Mouse (Mus musculus): ENCODE measurements around the gene Fam84b. TPM values are rescaled to one million over a fixed set of nuclear protein-coding genes. Genes with fewer than 3 reads are reported as not detected.

Gene Fam84b
- total RNA-seq, 1 experiment from 2014 or later: 3.3 TPM

GRCm38 (mm10) chr15:60834598-60835571, 18.7 kb downstream of the Fam84b start:
- no peak for ATAC-seq (replicated peaks; ENCODE audit: insufficient number of reproducible peaks, low FRiP score, low TSS enrichment, poor library complexity, severe bottlenecking)

GRCm38 (mm10) chr15:60833476-60834218, 19.9 kb downstream of the Fam84b start:
- no peak for ATAC-seq (replicated peaks; ENCODE audit: insufficient number of reproducible peaks, low FRiP score, low TSS enrichment, poor library complexity, severe bottlenecking)

GRCm38 (mm10) chr15:60832586-60832985, 21.0 kb downstream of the Fam84b start:
- no peak for ATAC-seq (replicated peaks; ENCODE audit: insufficient number of reproducible peaks, low FRiP score, low TSS enrichment, poor library complexity, severe bottlenecking)

- ATAC-seq (replicated peaks; ENCODE audit: insufficient number of reproducible peaks, low FRiP score, low TSS enrichment, poor library complexity, severe bottlenecking): no peak
Observed at GRCm38 (mm10) chr15:60826226-60826625, 27.4 kb downstream of the Fam84b start.

GRCm38 (mm10) chr15:60824751-60825227, 28.8 kb downstream of the Fam84b start:
- peak; percentile 54 for ATAC-seq (replicated peaks; ENCODE audit: insufficient number of reproducible peaks, low FRiP score, low TSS enrichment, poor library complexity, severe bottlenecking)

GRCm38 (mm10) chr15:60823870-60824709, 29.5 kb downstream of the Fam84b start:
- 0 out of 2 replicates have a peak, but pooled peaks have one; percentile 33 for ATAC-seq (replicated peaks; ENCODE audit: insufficient number of reproducible peaks, low FRiP score, low TSS enrichment, poor library complexity, severe bottlenecking)

GRCm38 (mm10) chr15:60823620-60823869, 30.0 kb downstream of the Fam84b start:
- no peak for ATAC-seq (replicated peaks; ENCODE audit: insufficient number of reproducible peaks, low FRiP score, low TSS enrichment, poor library complexity, severe bottlenecking)

GRCm38 (mm10) chr15:60822803-60823619, 30.6 kb downstream of the Fam84b start:
- ATAC-seq (replicated peaks; ENCODE audit: insufficient number of reproducible peaks, low FRiP score, low TSS enrichment, poor library complexity, severe bottlenecking): peak; percentile 57

- no peak for ATAC-seq (replicated peaks; ENCODE audit: insufficient number of reproducible peaks, low FRiP score, low TSS enrichment, poor library complexity, severe bottlenecking)
Observed at GRCm38 (mm10) chr15:60822101-60822802, 31.3 kb downstream of the Fam84b start.

- ATAC-seq (replicated peaks; ENCODE audit: insufficient number of reproducible peaks, low FRiP score, low TSS enrichment, poor library complexity, severe bottlenecking): no peak
Observed at GRCm38 (mm10) chr15:60818500-60818899, 35.1 kb downstream of the Fam84b start.

- ATAC-seq (replicated peaks; ENCODE audit: insufficient number of reproducible peaks, low FRiP score, low TSS enrichment, poor library complexity, severe bottlenecking): no peak
Observed at GRCm38 (mm10) chr15:60816478-60816877, 37.1 kb downstream of the Fam84b start.

- no peak for ATAC-seq (replicated peaks; ENCODE audit: insufficient number of reproducible peaks, low FRiP score, low TSS enrichment, poor library complexity, severe bottlenecking)
Observed at GRCm38 (mm10) chr15:60814542-60814941, 39.0 kb downstream of the Fam84b start.

GRCm38 (mm10) chr15:60793041-60793673, 60.4 kb downstream of the Fam84b start:
- no peak for ATAC-seq (replicated peaks; ENCODE audit: insufficient number of reproducible peaks, low FRiP score, low TSS enrichment, poor library complexity, severe bottlenecking)

- ATAC-seq (replicated peaks; ENCODE audit: insufficient number of reproducible peaks, low FRiP score, low TSS enrichment, poor library complexity, severe bottlenecking): no peak
Observed at GRCm38 (mm10) chr15:60789084-60789483, 64.5 kb downstream of the Fam84b start.

- no peak for ATAC-seq (replicated peaks; ENCODE audit: insufficient number of reproducible peaks, low FRiP score, low TSS enrichment, poor library complexity, severe bottlenecking)
Observed at GRCm38 (mm10) chr15:60783761-60784160, 69.8 kb downstream of the Fam84b start.

GRCm38 (mm10) chr15:60779531-60779973, 74.0 kb downstream of the Fam84b start:
- peak; percentile 53; the same call in 1 of the 2 replicates for ATAC-seq (replicated peaks; ENCODE audit: insufficient number of reproducible peaks, low FRiP score, low TSS enrichment, poor library complexity, severe bottlenecking)

- ATAC-seq (replicated peaks; ENCODE audit: insufficient number of reproducible peaks, low FRiP score, low TSS enrichment, poor library complexity, severe bottlenecking): no peak
Observed at GRCm38 (mm10) chr15:60779063-60779462, 74.5 kb downstream of the Fam84b start.
